Mouse (Mus musculus) hindbrain, embryonic 11.5 days (tissue): ENCODE results near the gene Mapk12. TPM values are rescaled to one million over a fixed set of nuclear protein-coding genes. Genes with fewer than 3 reads are reported as not detected.
A peak's percentile ranks its signal among the peaks of the same experiment; 100 is the strongest.

ENCODE experiments used
- ATAC-seq: fragments of 200-750 bp; cut with Nextera tagmentation; 2 replicates; pipeline ENCODE4 v1.8.0; 2017; ENCODE audit warnings: mild to moderate bottlenecking, moderate TSS enrichment, moderate library complexity; ENCODE audit not compliant: low FRiP score
- DNase-seq: peaks from one replicate; pipeline ENCODE4 v3.0.0-alpha.2; 2015; ENCODE audit warnings: low spot score
- H3K27ac ChIP-seq: fragments of 300-500 bp; sonication (generic); 2 replicates; pipeline ENCODE4 v1.5.1; 2014; ENCODE audit warnings: mild to moderate bottlenecking, low read depth, low read length
- H3K27me3 ChIP-seq: fragments of 300-500 bp; sonication (generic); 2 replicates; pipeline ENCODE4 v1.6.1; 2014; ENCODE audit warnings: mild to moderate bottlenecking, low read length, moderate library complexity, mixed read lengths; ENCODE audit not compliant: control insufficient read depth, insufficient read depth
- H3K36me3 ChIP-seq: fragments of 300-500 bp; sonication (generic); 2 replicates; pipeline ENCODE4 v1.6.1; 2014; ENCODE audit warnings: mild to moderate bottlenecking, low read length, moderate library complexity, mixed read lengths; ENCODE audit not compliant: control insufficient read depth, insufficient read depth
- H3K4me1 ChIP-seq: fragments of 300-500 bp; sonication (generic); replicated peaks from 2 replicates; pipeline ENCODE4 v1.6.1; 2014; ENCODE audit warnings: low read length, mixed read lengths; ENCODE audit not compliant: control insufficient read depth, insufficient read depth
- H3K4me2 ChIP-seq: fragments of 300-500 bp; sonication (generic); replicated peaks from 2 replicates; pipeline ENCODE4 v1.6.1; 2014; ENCODE audit warnings: mild to moderate bottlenecking, low read depth, low read length
- H3K4me3 ChIP-seq: fragments of 300-500 bp; sonication (generic); 2 replicates; pipeline ENCODE4 v1.5.1; 2014; ENCODE audit warnings: low read depth, low read length
- H3K9ac ChIP-seq: fragments of 300-500 bp; sonication (generic); 2 replicates; pipeline ENCODE4 v1.6.1; 2014; ENCODE audit warnings: low read depth, low read length
- H3K9me3 ChIP-seq: fragments of 300-500 bp; sonication (generic); 2 replicates; pipeline ENCODE4 v1.6.1; 2016; ENCODE audit warnings: low read length; ENCODE audit not compliant: control insufficient read depth
- WGBS: fragments of 180-500 bp; shearing (Covaris S2); extraction: QIAGEN DNeasy Blood & Tissue Kit; methylation state at CpG from one replicate; pipeline ENCODE4 v1.1.7; 2014; 5-methylcytosine and 5-hydroxymethylcytosine counted together
- polyA plus RNA-seq: library from polyadenylated mRNA; unstranded; fragments of >200 nt; fragmentation: Nextera tagmentation; extraction: Ambion mirVana; gene quantifications from 2 replicates; pipeline ENCODE4 v1.2.1, GENCODE M21; 2014

Mapk12 gene
- 16.5 and 17.8 TPM in 2 replicates for polyA plus RNA-seq

GRCm38 (mm10) chr15:89140659-89141252, at the start of gene Mapk12:
Mapk12 (minus strand) TSS chr15:89140703.
- peak within 1 kb of the TSS; percentile 73 for H3K9ac ChIP-seq

GRCm38 (mm10) chr15:89184937-89185227, 44.4 kb upstream of the Mapk12 start:
- no peaks in the 10 kb centered on the region for H3K27me3 ChIP-seq
- 86% methylated on average over 5 of the region's 5 CpGs for WGBS
- no peaks in the 10 kb centered on the region for H3K36me3 ChIP-seq
- DNase-seq (no peak), ATAC-seq (no peak)
- H3K4me3 ChIP-seq: no peak overlapping the region
- peaks cover 4% of the 10 kb centered on the region; the same call in 1 of the 2 replicates for H3K4me1 ChIP-seq
- no peak overlapping the region for H3K4me2 ChIP-seq
- no peaks in the 10 kb centered on the region for H3K9me3 ChIP-seq
- H3K27ac ChIP-seq: no peak overlapping the region
- no peak overlapping the region for H3K9ac ChIP-seq

More at GRCm38 (mm10) chr15:89140659-89141252, at the start of gene Mapk12:
- 0 out of 2 replicates have a peak, but pooled peaks cover 2% of the 10 kb centered on the region for H3K36me3 ChIP-seq
- no peaks in the 10 kb centered on the region for H3K27me3 ChIP-seq
- peaks cover 2% of the 10 kb centered on the region; the same call in 1 of the 2 replicates for H3K4me1 ChIP-seq
- ATAC-seq: peak; percentile 79
- H3K9me3 ChIP-seq: no peaks in the 10 kb centered on the region
- DNase-seq: peak; percentile 70
- peak within 1 kb of the TSS; percentile 62 for H3K27ac ChIP-seq
- WGBS: 2% methylated on average over 19 of the region's 21 CpGs
- peak within 1 kb of the TSS; percentile 55 for H3K4me3 ChIP-seq
- H3K4me2 ChIP-seq: peak within 1 kb of the TSS; percentile 98

- no peak for ATAC-seq
- Histone ChIP-seq H3K27ac (no peak overlapping the region), H3K27me3 (no peaks in the 10 kb centered on the region), H3K4me2 (no peak overlapping the region), H3K36me3 (no peaks in the 10 kb centered on the region), H3K4me1 (peaks cover 4% of the 10 kb centered on the region; the same call in 1 of the 2 replicates), H3K9me3 (no peaks in the 10 kb centered on the region), H3K4me3 (no peak overlapping the region), H3K9ac (no peak overlapping the region)
- no peak for DNase-seq
- WGBS: 46% methylated on average over 5 of the region's 5 CpGs
Measured at GRCm38 (mm10) chr15:89184141-89184936, 43.8 kb upstream of the Mapk12 start.

- no peak for ATAC-seq
- no peak overlapping the region for H3K4me3 ChIP-seq
- no peaks in the 10 kb centered on the region for H3K27me3 ChIP-seq
- no peak overlapping the region for H3K4me2 ChIP-seq
- no peaks in the 10 kb centered on the region for H3K9me3 ChIP-seq
- 83% methylated on average over 5 of the region's 5 CpGs for WGBS
- H3K9ac ChIP-seq: no peak overlapping the region
- H3K4me1 ChIP-seq: peaks cover 13% of the 10 kb centered on the region
- H3K36me3 ChIP-seq: no peaks in the 10 kb centered on the region
- H3K27ac ChIP-seq: no peak overlapping the region
- DNase-seq: no peak
Measured at GRCm38 (mm10) chr15:89182842-89183241, 42.3 kb upstream of the Mapk12 start.

- no peak overlapping the region for H3K9ac ChIP-seq
- ATAC-seq (no peak), DNase-seq (peak; percentile 30)
- H3K4me3 ChIP-seq: no peak overlapping the region
- H3K4me2 ChIP-seq: no peak overlapping the region
- H3K4me1 ChIP-seq: peaks cover 15% of the 10 kb centered on the region
- H3K9me3 ChIP-seq: no peaks in the 10 kb centered on the region
- H3K36me3 ChIP-seq: no peaks in the 10 kb centered on the region
- no peaks in the 10 kb centered on the region for H3K27me3 ChIP-seq
- 52% methylated on average over 6 of the region's 6 CpGs for WGBS
- H3K27ac ChIP-seq: no peak overlapping the region
Measured at GRCm38 (mm10) chr15:89182328-89182741, 41.8 kb upstream of the Mapk12 start.

- H3K27me3 ChIP-seq: no peaks in the 10 kb centered on the region
- ATAC-seq (no peak), DNase-seq (peak; percentile 19)
- no peak overlapping the region for H3K4me2 ChIP-seq
- no peaks in the 10 kb centered on the region for H3K36me3 ChIP-seq
- no peaks in the 10 kb centered on the region for H3K9me3 ChIP-seq
- WGBS: 80% methylated on average over 10 of the region's 10 CpGs
- H3K4me1 ChIP-seq: peaks cover 19% of the 10 kb centered on the region
- no peak overlapping the region for H3K4me3 ChIP-seq
- 0 out of 2 replicates have a peak overlapping the region, but pooled peaks have one; percentile 92 for H3K27ac ChIP-seq
- no peak overlapping the region for H3K9ac ChIP-seq
Measured at GRCm38 (mm10) chr15:89181561-89182270, 41.2 kb upstream of the Mapk12 start.

- WGBS: under 1% methylated on average over 54 of the region's 72 CpGs
- peaks cover 20% of the 10 kb centered on the region for H3K4me1 ChIP-seq
- no peaks in the 10 kb centered on the region for H3K9me3 ChIP-seq
- no peaks in the 10 kb centered on the region for H3K36me3 ChIP-seq
- H3K9ac ChIP-seq: peak within 1 kb of the TSS; percentile 95
- ATAC-seq (peak; percentile 90), DNase-seq (peak; percentile 94)
- no peaks in the 10 kb centered on the region for H3K27me3 ChIP-seq
- H3K27ac ChIP-seq: peak within 1 kb of the TSS; percentile 92
- H3K4me3 ChIP-seq: peak within 1 kb of the TSS; percentile 90
- peak within 1 kb of the TSS; percentile 90 for H3K4me2 ChIP-seq
Measured at GRCm38 (mm10) chr15:89180571-89181229, 40.2 kb upstream of the Mapk12 start, which contains the start of gene Plxnb2. Plxnb2 (minus strand) TSS chr15:89180788.

- Histone ChIP-seq H3K27me3 (no peaks in the 10 kb centered on the region), H3K27ac (peak overlapping the region; percentile 92), H3K4me3 (peak overlapping the region; percentile 90), H3K4me2 (peak overlapping the region; percentile 90), H3K36me3 (no peaks in the 10 kb centered on the region), H3K9me3 (no peaks in the 10 kb centered on the region), H3K9ac (peak overlapping the region; percentile 95), H3K4me1 (peaks cover 20% of the 10 kb centered on the region)
- no peak for ATAC-seq
- under 1% methylated on average over 23 of the region's 26 CpGs for WGBS
- peak; percentile 60 for DNase-seq
Measured at GRCm38 (mm10) chr15:89180081-89180541, 39.6 kb upstream of the Mapk12 start.
